Mouse (Mus musculus) olfactory bulb, adult 2 months (tissue): Measurements from ENCODE around the gene Cd247. TPM values are rescaled to one million over a fixed set of nuclear protein-coding genes. Genes with fewer than 3 reads are reported as not detected.

ENCODE experiments used
- H3K27ac ChIP-seq: fragments of 200-500 bp; 2 replicates; pipeline ENCODE4 v1.5.1; 2012; ENCODE audit warnings: low read depth, low read length; ENCODE audit not compliant: insufficient read depth
- H3K4me1 ChIP-seq: fragments of 200-500 bp; 2 replicates; pipeline ENCODE4 v1.6.1; 2012; ENCODE audit warnings: low read length; ENCODE audit not compliant: control insufficient read depth, insufficient read depth
- H3K4me3 ChIP-seq: fragments of 200-500 bp; 2 replicates; pipeline ENCODE4 v1.5.1; 2012; ENCODE audit warnings: mild to moderate bottlenecking, low read depth, low read length, moderate library complexity; ENCODE audit not compliant: insufficient read depth
- CTCF ChIP-seq: fragments of 200-500 bp; IDR thresholded peaks from 2 replicates; pipeline ENCODE4 v1.5.1; 2012; ENCODE audit warnings: low read depth, mild to moderate bottlenecking, low read length, moderate library complexity; ENCODE audit not compliant: insufficient read depth
- POLR2A ChIP-seq: fragments of 200-500 bp; IDR thresholded peaks from 2 replicates; pipeline ENCODE4 v1.6.1; 2012; ENCODE audit warnings: mild to moderate bottlenecking, low read depth, low read length, moderate library complexity; ENCODE audit not compliant: insufficient read depth
- WGBS: fragments of 180-500 bp; shearing (Covaris S2); methylation state at CpG from one replicate; pipeline ENCODE4 v1.1.7; 2018; 5-methylcytosine and 5-hydroxymethylcytosine counted together
- polyA plus RNA-seq: library from polyadenylated mRNA; stranded (reverse); fragments of >200 nt; gene quantifications from 2 replicates; pipeline ENCODE4 v1.2.4, GENCODE M21; 2012; ENCODE audit warnings: low replicate concordance; ENCODE audit not compliant: missing spikeins, insufficient read depth, insufficient read length

Gene Cd247
- polyA plus RNA-seq, 1 experiment = 189 TPM

GRCm38 (mm10) chr1:165843586-165843985 is 55.1 kb downstream of the Cd247 start:
- WGBS = 86% methylated on average over 3 of the region's 3 CpGs
- Histone ChIP-seq H3K4me3 (no peak overlapping the region), H3K4me1 (peaks cover 18% of the 10 kb centered on the region), H3K27ac (no peak overlapping the region)
- TF ChIP-seq POLR2A (no peak), CTCF (no peak)

- TF ChIP-seq CTCF = no peak
- no peak for TF ChIP-seq POLR2A
- Histone ChIP-seq H3K27ac (no peak overlapping the region), H3K4me1 (peaks cover 18% of the 10 kb centered on the region), H3K4me3 (peak overlapping the region; percentile 63)
- 6% methylated on average over 20 of the region's 20 CpGs for WGBS
Measured at GRCm38 (mm10) chr1:165844466-165844951, 56.0 kb downstream of the Cd247 start.

GRCm38 (mm10) chr1:165844956-165845355 is 56.5 kb downstream of the Cd247 start:
- no peak for TF ChIP-seq POLR2A
- TF ChIP-seq CTCF = no peak
- H3K27ac ChIP-seq = no peak overlapping the region
- WGBS = under 1% methylated on average over 26 of the region's 26 CpGs
- peak overlapping the region; percentile 63 for H3K4me3 ChIP-seq
- H3K4me1 ChIP-seq = peaks cover 18% of the 10 kb centered on the region

- 9% methylated on average over 14 of the region's 14 CpGs for WGBS
Measured at GRCm38 (mm10) chr1:165845366-165845765, 56.9 kb downstream of the Cd247 start.

GRCm38 (mm10) chr1:165848417-165848816 is 59.9 kb downstream of the Cd247 start:
- TF ChIP-seq POLR2A = no peak
- no peak for TF ChIP-seq CTCF
- WGBS = 96% methylated on average over 8 of the region's 8 CpGs
- H3K4me3 ChIP-seq = no peak overlapping the region
- no peak overlapping the region for H3K27ac ChIP-seq
- H3K4me1 ChIP-seq = peaks cover 11% of the 10 kb centered on the region

More at GRCm38 (mm10) chr1:165845366-165845765, 56.9 kb downstream of the Cd247 start:
- peaks cover 18% of the 10 kb centered on the region for H3K4me1 ChIP-seq
- TF ChIP-seq POLR2A = no peak
- no peak for TF ChIP-seq CTCF
- H3K27ac ChIP-seq = 0 out of 2 replicates have a peak overlapping the region, but pooled peaks have one; percentile 29
- H3K4me3 ChIP-seq = peak overlapping the region; percentile 63

GRCm38 (mm10) chr1:165848881-165849280 is 60.4 kb downstream of the Cd247 start:
- H3K27ac ChIP-seq = no peak overlapping the region
- no peak overlapping the region for H3K4me3 ChIP-seq
- 73% methylated on average over 4 of the region's 4 CpGs for WGBS
- TF ChIP-seq POLR2A (no peak), CTCF (no peak)
- H3K4me1 ChIP-seq = peaks cover 11% of the 10 kb centered on the region

GRCm38 (mm10) chr1:165849458-165850445 is 61.3 kb downstream of the Cd247 start:
- no peak for TF ChIP-seq CTCF
- no peak for TF ChIP-seq POLR2A

GRCm38 (mm10) chr1:165852131-165852530 is 63.6 kb downstream of the Cd247 start:
- 72% methylated on average over 5 of the region's 5 CpGs for WGBS
- H3K4me3 ChIP-seq = no peak overlapping the region
- no peak for TF ChIP-seq CTCF
- no peak for TF ChIP-seq POLR2A
- H3K4me1 ChIP-seq = no peaks in the 10 kb centered on the region
- H3K27ac ChIP-seq = no peak overlapping the region

More at GRCm38 (mm10) chr1:165849458-165850445, 61.3 kb downstream of the Cd247 start:
- Histone ChIP-seq H3K4me3 (no peak overlapping the region), H3K27ac (no peak overlapping the region), H3K4me1 (peaks cover 11% of the 10 kb centered on the region)
- WGBS = 91% methylated on average over 17 of the region's 17 CpGs
